Mouse (Mus musculus): ENCODE data around the gene Gm48551.

The Gm48551 gene

DNA sequence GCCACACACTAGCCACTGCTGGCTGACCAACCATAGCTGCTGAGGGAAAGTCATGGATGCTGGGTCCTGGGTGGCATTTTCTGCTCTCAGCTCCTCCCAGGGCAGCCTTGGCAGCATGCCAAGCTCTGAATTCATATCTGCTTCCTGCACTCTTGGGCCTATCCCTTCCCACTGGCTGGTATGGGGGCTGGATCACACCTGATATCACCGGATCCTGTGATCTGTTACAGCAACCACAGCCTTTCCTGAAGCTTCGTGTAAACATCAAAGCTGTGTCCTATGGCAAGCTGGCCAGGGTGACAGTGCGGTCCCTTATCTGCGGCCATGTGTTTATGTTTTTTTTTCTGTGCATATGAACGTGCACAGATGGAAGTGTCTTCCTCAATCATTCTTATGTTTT, 2.2 kb upstream of the Gm48551 start:
- DNase-seq (ENCODE audit: inconsistent ontology term) = no peak

DNA sequence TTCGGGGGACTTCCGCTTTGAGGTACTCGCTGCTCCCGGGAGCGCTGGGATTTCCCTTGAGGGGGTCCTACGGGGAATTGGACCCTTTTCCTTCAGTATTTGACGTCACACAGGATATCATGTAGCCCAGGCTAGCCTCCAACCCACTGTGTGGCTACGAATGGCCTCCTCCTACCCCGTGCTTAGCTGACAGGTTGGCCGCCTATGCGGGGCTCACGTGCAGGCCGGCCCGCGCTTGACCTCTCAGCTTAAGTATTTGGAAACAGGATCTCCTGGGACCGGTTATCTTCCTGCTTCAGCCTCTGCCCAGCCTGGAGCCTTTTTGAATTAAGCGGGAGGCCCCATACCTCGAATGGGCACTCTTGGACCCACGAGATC, 328 bp downstream of the Gm48551 start:
- DNase-seq (ENCODE audit: inconsistent ontology term) = no peak

DNA sequence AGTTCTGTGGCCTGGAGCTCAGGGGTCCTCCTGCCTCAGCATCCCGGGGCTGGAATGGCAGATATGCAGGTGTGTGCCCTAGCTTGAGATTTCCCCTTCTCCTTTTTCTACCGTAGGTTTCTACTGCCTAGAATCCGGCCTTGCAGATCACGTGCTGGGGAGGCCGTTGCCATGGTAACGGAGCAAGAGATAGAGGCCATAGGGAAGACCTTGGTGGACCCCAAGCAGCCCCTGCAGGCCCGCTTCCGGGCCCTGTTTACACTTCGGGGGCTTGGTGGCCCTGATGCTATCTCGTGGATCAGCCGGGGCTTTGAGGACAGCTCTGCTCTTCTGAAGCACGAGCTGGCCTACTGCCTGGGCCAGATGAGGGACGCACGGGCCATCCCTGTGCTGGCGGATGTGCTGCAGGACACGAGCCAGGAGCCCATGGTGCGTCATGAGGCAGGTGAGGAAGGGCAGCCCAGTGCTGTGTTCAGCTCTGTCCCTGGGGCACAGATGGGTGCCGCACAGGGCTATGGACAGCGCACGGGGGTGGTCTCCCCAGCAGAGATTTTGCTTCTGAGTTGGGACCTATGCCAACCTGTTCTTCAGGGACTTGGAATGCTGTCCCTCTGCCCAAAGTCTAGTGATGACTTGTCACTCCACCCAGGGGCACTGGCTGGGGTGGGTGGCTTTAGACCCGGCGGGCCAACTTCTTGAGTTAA, 1.5 kb downstream of the Gm48551 start:
- no peak for DNase-seq (ENCODE audit: inconsistent ontology term)

DNA sequence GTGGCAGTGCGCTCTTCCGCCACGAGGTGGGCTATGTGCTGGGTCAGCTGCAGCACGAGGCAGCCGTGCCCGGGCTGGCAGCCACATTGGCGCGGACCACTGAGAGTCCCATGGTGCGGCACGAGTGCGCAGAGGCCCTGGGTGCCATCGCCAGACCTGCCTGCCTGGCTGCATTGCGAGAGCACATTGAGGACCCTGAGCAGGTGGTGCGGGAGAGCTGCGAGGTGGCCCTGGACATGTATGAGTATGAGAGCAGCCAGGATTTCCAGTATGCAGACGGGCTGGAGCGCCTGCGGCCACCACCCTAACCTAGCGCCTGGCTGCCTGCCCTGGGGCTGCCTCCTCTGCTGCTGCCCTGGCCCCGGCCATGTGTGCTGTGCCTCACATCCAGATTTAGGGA, 3.5 kb downstream of the Gm48551 start:
- no peak for DNase-seq (ENCODE audit: inconsistent ontology term)

DNA sequence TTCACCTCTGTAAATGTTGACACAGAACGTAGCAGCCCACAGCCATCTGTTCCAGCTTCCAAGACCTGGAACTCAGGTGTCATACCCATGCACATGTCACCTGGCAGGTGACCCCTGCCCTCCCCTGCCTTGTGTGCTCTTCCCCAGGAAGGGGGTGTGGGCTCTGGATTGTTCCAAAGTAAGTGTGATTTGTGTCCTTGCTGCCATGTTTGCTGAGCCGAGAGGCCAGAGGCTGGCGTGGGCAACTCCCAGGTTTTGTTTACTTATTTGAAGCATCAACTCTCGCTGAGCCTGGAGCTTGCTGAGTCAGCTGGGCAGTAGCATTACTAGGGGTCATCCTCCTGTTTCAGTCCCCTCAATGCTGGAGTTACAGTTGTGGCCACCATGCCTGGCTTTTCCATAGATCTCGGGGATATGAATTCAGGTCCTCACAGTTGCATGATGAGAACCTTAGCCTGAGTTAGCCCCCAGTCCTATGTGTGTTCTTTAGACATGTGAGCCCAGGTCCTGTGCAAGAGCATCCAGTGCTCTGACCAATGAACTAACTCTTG, 4.3 kb downstream of the Gm48551 start, which contains the start of gene Gm48552:
Gene Gm48552 (plus strand): TSS at position 501 of the 551 bp plus-strand sequence.
- DNase-seq (ENCODE audit: inconsistent ontology term) = no peak

DNA sequence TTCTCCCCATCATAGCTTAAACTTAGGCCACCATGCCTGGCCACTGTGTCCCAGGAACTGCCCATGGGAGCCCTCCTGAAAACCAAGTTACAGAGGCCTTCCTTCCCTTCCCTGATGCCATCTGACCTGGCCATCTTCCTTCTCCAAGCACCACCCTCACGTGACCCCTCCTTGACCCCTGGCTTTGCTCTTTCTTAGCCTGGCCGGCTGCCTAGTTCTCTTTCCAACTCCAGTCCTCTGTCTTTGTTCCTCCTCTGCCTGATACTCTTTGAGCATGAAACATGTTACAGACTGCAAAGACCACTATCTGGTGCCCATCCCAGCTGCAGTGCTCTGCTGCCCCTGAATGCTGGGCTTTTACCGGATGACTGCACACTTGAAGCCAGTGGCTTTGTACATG, 5.1 kb downstream of the Gm48551 start:
- peak; percentile 56 for DNase-seq (ENCODE audit: inconsistent ontology term)

DNA sequence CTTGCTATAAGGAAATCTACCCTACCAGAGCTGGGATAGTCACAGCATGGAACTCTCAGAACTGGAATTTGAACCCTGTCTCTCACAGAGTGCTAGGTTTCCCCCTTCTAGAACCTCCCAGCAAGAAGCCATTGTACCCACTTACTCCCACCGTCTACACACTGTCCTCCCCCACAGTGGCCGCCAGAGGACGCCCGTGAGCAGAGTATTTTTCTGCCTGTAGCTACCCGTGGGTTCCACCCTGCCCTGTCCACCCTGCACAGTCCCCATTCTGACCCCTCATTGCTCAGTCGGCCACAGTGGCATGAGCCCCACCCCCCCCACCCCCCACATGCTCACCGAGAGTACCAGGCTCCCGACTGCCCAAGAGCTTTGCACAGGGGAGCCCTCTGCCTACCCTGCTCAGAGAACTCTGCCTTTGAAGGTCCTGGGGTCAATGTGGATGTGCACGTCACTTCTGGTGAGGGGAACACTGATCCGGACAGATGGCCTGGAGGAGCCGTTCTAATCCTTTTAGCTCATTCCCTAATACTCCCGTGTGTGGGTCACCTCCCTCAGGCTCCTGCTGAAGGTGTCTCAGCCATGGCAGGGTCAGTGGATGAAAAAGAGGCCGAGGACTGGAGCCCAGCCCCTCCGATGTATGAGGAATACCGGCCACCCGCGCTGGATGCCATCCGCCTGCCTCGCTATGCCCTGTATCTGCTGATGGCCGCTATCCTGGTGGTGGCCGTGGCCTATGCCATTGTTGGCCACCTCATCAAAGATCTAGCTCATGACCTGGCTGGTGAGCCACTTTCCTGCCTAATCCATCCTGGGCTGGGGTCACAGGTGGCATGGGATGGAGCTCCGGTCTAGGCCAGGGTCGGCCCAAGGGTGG, 5.8 kb downstream of the Gm48551 start:
- DNase-seq (ENCODE audit: inconsistent ontology term) = peak; percentile 78

DNA sequence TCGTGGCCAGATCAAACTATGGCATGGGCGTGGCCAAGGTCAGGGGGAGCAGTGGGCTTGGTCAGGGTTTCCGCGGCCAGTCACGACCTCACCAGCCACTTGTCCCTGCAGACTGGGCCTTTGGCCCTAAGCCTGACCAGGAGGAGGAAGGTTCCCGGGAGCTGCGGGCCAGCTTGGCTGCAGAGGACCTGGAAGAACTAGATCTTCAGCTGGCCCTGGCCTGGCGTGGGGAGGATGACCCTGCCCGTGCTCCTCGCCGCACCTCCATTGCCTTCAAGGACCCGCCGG, 6.4 kb downstream of the Gm48551 start:
- DNase-seq (ENCODE audit: inconsistent ontology term) = no peak

DNA sequence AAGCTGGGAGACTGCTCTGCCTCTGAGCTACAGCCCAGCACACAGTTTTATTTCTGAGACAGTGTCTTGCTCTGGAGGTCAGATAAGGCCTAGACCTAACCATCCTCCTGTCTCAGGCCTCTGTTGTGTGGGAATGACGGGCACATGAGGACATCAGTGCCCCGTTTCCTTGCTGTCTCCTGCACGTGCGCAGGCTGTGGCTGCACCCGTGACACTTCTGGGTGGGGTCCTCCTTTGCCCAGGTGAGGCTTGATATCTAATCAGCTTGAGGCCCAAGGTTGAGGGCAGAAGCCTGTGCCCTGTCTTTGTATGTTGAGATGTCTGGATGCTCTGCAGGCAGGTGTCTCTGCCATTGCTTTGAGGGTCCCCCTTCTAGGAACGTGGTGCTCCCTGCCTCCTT, 8.0 kb downstream of the Gm48551 start:
- DNase-seq (ENCODE audit: inconsistent ontology term) = no peak

DNA sequence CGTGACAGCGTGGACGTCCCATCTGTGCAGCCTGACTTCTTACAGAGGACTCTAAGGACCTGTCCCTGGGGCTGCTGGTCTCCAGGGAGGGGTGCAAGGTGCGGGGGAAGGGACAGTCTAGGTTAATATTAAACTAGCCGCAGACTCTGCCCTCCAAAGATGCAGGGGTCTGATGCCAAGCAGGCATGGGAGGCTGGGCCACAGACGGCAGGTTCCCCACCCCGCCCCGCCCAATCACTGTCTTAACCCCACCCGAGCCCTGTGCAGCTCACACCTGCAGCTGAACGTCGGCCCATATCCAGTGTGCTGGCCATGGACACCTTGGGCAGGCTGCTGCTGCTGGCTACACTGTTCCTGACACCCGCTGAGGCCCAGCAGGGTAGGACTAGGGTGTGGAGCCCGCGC, 8.5 kb downstream of the Gm48551 start, which contains the start of gene Smim24:
Gene Smim24 (plus strand): TSS at position 271 of the 405 bp plus-strand sequence.
- DNase-seq (ENCODE audit: inconsistent ontology term) = no peak

DNA sequence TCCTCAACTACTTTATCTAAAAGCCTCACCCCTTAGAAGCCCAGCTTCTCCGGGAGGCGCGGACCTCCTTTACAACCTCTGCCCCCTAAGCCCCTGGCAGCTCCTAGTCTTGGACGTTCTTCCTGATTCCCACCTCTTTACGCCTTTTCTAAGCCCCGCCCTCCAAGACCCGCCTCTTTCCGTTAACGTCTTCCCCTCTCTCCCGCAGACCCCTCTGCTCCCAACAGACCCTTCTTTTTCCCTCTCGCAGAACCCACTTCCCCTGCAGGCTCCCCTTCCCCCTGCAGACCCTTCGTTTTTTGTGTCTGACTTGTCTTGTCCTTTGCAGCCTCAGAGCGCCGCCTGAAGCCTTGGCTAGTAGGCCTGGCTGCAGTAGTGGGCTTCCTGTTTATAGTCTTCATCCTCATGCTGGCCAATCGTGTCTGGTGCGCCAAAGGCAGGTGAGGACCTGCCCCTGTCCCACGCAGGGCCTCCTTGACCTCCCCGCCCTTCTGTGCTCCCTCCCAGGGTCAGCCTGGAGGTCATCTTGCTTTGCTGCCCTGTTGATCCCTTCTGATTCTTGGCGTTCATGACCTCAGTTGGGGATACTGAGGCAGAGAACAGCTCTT, 9.3 kb downstream of the Gm48551 start:
- DNase-seq (ENCODE audit: inconsistent ontology term) = no peak

DNA sequence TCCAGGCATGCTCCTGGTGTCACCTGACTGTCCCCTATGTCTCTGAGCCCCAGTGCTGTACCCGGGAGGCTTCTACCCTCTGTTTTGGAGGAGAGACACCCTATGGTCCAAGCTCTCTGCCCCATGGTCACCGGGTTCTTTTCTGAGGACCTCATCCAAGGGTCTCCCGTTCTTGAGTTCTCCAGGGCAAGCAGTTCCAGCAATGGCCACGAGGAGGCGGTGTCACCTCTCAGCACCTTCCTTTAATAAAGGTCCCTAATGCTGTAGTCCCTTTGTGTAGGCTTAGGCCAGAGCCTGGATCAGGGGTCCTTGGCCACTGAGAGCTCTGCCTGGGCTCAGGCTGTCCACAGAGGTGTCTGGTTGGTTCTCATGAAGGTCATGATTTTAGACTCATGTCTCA, 10.9 kb downstream of the Gm48551 start:
- no peak for DNase-seq (ENCODE audit: inconsistent ontology term)

DNA sequence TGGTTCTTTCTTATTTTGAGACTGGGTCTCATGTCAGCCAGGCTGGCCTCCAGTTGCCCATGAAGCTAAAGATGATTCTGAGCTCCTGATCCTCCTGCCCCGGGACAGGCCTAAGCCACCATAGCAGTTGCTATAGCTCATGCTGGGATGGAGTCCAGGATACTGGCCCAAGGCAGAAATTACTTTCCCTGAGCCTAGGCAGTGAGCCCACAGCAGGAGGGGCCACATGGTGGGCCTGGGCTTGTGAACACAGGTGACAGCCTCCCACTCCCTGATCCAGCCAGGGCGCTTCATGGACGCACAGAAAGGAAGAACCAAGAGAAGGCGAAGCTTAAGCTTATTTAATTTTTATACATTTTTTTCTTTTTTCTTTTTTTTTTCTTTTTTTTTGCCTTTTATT, 11.6 kb downstream of the Gm48551 start:
- no peak for DNase-seq (ENCODE audit: inconsistent ontology term)

DNA sequence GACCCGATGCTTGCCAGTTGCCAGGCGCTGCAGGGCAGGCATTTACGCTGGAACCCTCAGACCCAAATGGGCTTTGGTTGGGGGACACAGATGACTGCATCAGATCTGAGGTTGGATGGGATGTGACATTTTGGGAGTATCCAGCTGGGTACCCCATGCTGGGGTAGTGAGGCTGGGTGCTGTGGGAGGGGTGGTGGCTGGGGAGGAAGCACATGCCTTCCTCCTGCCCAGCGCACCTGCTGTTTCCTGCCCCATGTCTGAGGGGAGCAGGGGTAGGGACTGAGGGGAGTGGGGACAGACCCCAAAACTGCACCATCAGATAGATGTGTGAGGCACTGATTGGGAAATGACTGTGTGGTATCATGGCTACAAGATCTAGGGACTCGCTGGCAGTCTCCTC, 12.5 kb downstream of the Gm48551 start:
- no peak for DNase-seq (ENCODE audit: inconsistent ontology term)

DNA sequence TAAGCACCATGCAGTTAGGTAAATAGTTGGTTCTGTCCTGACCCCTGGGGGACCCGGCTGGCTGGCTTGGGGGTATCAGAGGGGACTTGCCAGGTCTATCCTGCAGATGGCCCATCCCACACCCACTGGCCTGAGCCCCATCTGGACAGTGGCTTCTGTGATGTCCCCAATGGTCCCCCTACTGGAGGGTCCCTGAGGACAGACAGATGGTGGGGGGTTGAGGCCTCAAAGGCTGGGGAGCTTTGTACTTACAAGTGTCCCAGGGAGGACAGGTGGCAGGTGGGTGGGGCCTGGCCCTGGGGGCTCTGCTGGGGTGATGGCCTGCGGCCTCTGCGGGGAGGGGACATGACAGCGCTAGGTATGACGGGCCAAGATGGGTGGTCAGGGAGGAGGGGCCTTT, 15.0 kb downstream of the Gm48551 start:
- DNase-seq (ENCODE audit: inconsistent ontology term) = no peak

DNA sequence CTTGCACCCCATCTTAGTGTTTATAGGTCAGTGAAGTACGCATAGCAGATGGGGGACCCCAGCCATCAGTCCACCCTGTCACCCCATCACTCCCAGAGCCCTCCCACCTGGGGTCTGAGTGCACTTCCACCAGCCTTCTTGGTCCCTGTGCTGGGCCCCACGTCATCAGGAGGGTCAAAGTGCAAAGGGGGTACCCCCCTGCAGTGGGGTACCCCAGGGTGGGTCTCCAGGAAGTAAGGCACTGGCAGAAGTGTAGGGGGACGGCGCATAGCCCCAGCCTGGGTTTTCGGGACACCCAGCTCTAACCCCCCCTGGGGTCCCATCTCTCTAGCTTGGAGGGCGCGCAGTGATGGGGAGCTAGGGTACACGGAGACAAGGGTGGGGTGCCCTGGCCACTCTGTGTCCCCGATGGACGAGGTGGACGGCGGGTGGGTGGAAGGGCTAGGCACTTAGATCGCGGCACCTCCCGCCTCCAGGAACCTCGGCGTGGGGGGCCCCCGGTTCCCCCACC, 15.6 kb downstream of the Gm48551 start:
- no peak for DNase-seq (ENCODE audit: inconsistent ontology term)

DNA sequence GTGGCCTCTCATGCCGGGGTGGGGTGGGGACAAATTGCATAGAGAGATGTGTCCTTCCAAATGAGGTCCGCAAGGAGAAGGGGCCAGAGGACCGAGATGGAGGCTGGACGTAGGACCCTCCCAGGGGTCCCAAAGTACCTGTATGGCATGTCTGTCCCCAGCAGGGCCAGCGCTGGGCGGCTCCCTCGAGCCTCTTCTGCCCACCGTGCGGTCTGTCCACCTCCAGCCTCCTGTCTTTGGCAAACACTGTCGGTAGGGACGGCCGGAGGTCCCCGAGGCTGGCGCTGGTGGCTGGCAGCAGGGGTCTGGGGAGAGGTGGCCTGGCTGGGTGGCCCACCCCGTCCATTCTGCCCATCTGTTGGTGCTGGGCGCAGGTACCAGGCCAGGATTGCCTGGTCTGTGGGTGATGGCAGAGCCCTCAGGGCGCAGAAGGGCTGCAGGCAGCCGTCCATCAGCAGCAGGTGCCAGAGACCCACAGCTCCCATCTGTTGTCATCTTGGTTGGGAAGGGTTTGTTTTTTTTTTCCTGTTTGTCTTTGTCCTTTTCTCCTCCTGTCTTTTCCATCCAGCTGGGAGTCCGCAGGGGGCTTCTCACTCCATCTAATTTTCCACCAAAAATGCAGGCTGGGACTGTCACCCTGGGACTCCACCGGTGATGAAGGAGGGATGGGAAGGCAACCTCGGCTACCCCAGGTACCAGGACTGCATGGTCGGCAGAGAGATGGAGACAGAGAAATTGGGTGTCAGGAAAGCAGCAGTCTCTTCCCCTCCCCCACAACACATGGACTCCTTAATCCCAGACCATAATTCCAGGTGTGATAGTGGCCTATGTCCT, 16.3 kb downstream of the Gm48551 start:
- DNase-seq (ENCODE audit: inconsistent ontology term) = no peak

DNA sequence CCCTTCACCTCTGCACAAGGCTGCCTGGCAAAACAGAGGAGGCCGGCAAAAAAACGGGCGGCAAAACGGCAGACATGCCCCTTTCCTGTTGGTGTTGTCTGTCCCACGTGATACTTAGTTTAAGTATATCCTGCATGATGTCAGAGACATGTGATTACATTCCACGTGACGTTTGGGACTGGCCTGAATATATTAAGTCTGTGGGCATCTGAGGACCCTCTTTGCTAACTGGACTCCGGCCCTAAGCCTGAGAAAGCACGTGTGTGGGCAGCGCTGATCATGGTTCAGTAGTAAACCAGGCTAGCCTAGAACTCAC, 16.9 kb downstream of the Gm48551 start:
- DNase-seq (ENCODE audit: inconsistent ontology term) = no peak

DNA sequence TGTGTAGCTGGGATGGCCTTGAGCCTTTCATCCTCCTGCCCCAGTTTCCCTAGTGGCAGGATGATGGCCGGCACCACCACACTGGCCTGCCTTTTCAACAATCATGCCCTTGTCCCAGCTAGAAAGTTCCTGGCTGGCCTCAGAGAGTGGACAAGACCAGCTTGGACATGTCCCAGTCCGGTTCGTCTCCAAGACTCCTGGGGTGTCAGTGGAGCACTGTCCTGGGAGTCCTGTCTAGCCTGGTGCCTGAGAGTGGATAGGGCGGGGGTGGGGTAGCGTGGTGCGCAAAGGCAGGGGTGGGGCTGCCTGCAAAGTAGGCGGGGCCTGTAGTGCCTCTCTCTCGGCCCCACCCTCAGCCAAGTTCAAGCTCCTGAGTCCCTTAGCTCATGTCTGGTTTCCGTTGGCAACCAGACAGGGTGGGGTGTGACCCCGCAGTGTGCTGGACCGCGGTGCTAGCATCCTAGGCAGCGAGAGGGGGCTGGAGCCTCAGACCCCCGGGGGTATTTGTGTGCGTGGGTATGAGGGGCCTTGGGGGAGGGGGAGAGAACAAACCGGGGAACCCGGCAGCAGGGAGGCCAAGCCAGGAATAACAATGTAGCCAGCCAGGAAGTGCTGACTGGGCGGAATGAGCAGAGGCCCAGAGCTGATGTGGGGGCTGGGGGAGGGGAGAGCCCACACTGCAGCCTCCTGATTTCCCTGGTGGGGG, 17.4 kb downstream of the Gm48551 start:
- peak; percentile 90 for DNase-seq (ENCODE audit: inconsistent ontology term)

DNA sequence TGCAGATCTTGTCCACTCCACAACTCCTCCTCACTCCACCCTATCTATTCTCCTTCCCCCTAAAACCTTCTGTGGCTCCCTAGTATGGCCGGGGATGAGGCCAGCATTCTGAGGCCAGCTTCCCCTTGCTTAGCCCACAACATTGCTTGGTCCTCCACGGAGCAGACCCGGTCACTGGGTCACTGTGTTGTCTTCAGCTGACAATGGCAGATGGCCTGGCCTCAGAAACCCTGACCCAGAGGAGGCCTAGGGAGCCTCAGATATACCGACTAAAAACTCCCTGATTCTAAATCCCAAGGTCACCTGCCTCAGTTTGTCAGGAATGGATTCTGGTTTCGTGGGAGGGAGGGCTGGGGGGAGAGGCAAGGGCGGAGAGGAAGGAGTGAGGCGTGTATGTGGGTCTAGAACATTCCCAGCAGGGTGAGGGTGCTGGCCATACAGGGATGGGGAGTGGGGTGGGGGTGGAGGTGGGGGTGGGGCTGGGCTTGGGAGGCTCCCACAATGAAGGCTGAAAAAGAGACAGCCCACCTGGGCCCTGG, 18.0 kb downstream of the Gm48551 start:
- DNase-seq (ENCODE audit: inconsistent ontology term) = no peak

DNA sequence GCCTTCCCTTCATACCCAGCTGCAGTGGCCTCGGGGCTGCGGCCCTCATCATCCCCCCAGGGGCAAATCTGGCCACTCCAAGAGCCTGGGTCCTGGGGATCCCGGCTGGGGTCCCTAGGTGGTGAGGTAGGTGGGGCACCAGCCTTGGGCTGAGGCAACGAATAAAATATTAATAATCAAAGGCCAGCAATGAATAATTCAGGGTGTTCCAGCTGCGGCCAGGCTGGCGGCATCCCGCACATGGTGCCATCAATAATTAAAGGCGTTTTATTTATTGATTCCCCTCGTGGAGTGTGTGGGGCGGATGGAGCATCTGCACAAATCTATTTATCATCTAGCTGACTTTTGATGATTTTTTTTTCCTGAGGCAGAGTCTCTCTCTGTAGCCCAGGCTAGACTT, 19.2 kb downstream of the Gm48551 start:
- no peak for DNase-seq (ENCODE audit: inconsistent ontology term)
